Mouse (Mus musculus): Measurements from ENCODE around the gene Gm10382. TPM values are rescaled to one million over a fixed set of nuclear protein-coding genes. Genes with fewer than 3 reads are reported as not detected.
A peak's percentile ranks its signal among the peaks of the same experiment; 100 is the strongest.

Gene Gm10382
- polyA plus RNA-seq, 1 experiment: 0.15 TPM

- H3K36me3 ChIP-seq (ENCODE audit: control insufficient read depth, insufficient read depth, low read length): no peaks in the 10 kb centered on the region
- no peak overlapping the region for H3K4me3 ChIP-seq (ENCODE audit: low read depth, low read length)
- no peak overlapping the region for H3K27ac ChIP-seq (ENCODE audit: insufficient read depth, low read depth, low read length)
- WGBS: 38% methylated on average over 8 of the region's 8 CpGs
- TF ChIP-seq CTCF (IDR thresholded peaks at IDR 0.05; ENCODE audit: extremely low read depth, insufficient read length, insufficient replicate concordance, low read depth, low read length) (peak; percentile 72; the same call in 1 of the 2 replicates), POLR2A (IDR thresholded peaks at IDR 0.05; ENCODE audit: low read depth, low read length) (no peak)
- H3K27me3 ChIP-seq (ENCODE audit: control insufficient read depth, insufficient read depth, low read length): peaks cover 3% of the 10 kb centered on the region; the same call in 1 of the 2 replicates
- H3K4me1 ChIP-seq (ENCODE audit: control insufficient read depth, insufficient read depth, insufficient read length, low read length): peaks cover 9% of the 10 kb centered on the region; the same call in 1 of the 2 replicates
Measured at GRCm38 (mm10) chr5:125348487-125348886, 40.6 kb upstream of the Gm10382 start.

- WGBS: 81% methylated on average over 3 of the region's 3 CpGs
- Histone ChIP-seq H3K27me3 (ENCODE audit: control insufficient read depth, insufficient read depth, low read length) (0 out of 2 replicates have a peak, but pooled peaks cover 3% of the 10 kb centered on the region), H3K4me3 (ENCODE audit: low read depth, low read length) (no peak overlapping the region), H3K4me1 (ENCODE audit: control insufficient read depth, insufficient read depth, insufficient read length, low read length) (peaks cover 9% of the 10 kb centered on the region; the same call in 1 of the 2 replicates), H3K36me3 (ENCODE audit: control insufficient read depth, insufficient read depth, low read length) (no peaks in the 10 kb centered on the region), H3K27ac (ENCODE audit: insufficient read depth, low read depth, low read length) (no peak overlapping the region)
- TF ChIP-seq POLR2A (IDR thresholded peaks at IDR 0.05; ENCODE audit: low read depth, low read length) (no peak), CTCF (IDR thresholded peaks at IDR 0.05; ENCODE audit: extremely low read depth, insufficient read length, insufficient replicate concordance, low read depth, low read length) (no peak)
Measured at GRCm38 (mm10) chr5:125349391-125349790, 39.7 kb upstream of the Gm10382 start.

GRCm38 (mm10) chr5:125351057-125351456 lies 38.1 kb upstream of the Gm10382 start:
- Histone ChIP-seq H3K4me1 (ENCODE audit: control insufficient read depth, insufficient read depth, insufficient read length, low read length) (peaks cover 9% of the 10 kb centered on the region; the same call in 1 of the 2 replicates), H3K27ac (ENCODE audit: insufficient read depth, low read depth, low read length) (no peak overlapping the region), H3K27me3 (ENCODE audit: control insufficient read depth, insufficient read depth, low read length) (0 out of 2 replicates have a peak, but pooled peaks cover 3% of the 10 kb centered on the region), H3K36me3 (ENCODE audit: control insufficient read depth, insufficient read depth, low read length) (no peaks in the 10 kb centered on the region), H3K4me3 (ENCODE audit: low read depth, low read length) (no peak overlapping the region)
- 82% methylated on average over 8 of the region's 8 CpGs for WGBS
- no peak for TF ChIP-seq CTCF (IDR thresholded peaks at IDR 0.05; ENCODE audit: extremely low read depth, insufficient read length, insufficient replicate concordance, low read depth, low read length)
- TF ChIP-seq POLR2A (IDR thresholded peaks at IDR 0.05; ENCODE audit: low read depth, low read length): no peak

- WGBS: 81% methylated on average over 5 of the region's 5 CpGs
- Histone ChIP-seq H3K4me1 (ENCODE audit: control insufficient read depth, insufficient read depth, insufficient read length, low read length) (peaks cover 9% of the 10 kb centered on the region; the same call in 1 of the 2 replicates), H3K4me3 (ENCODE audit: low read depth, low read length) (no peak overlapping the region), H3K27ac (ENCODE audit: insufficient read depth, low read depth, low read length) (no peak overlapping the region), H3K36me3 (ENCODE audit: control insufficient read depth, insufficient read depth, low read length) (no peaks in the 10 kb centered on the region), H3K27me3 (ENCODE audit: control insufficient read depth, insufficient read depth, low read length) (0 out of 2 replicates have a peak, but pooled peaks cover 2% of the 10 kb centered on the region)
- TF ChIP-seq POLR2A (IDR thresholded peaks at IDR 0.05; ENCODE audit: low read depth, low read length) (no peak), CTCF (IDR thresholded peaks at IDR 0.05; ENCODE audit: extremely low read depth, insufficient read length, insufficient replicate concordance, low read depth, low read length) (no peak)
Measured at GRCm38 (mm10) chr5:125351939-125352338, 37.2 kb upstream of the Gm10382 start.

- no peaks in the 10 kb centered on the region for H3K27me3 ChIP-seq (ENCODE audit: control insufficient read depth, insufficient read depth, low read length)
- no peaks in the 10 kb centered on the region for H3K36me3 ChIP-seq (ENCODE audit: control insufficient read depth, insufficient read depth, low read length)
- 92% methylated on average over 5 of the region's 5 CpGs for WGBS
- H3K4me3 ChIP-seq (ENCODE audit: low read depth, low read length): no peak overlapping the region
- peaks cover 9% of the 10 kb centered on the region; the same call in 1 of the 2 replicates for H3K4me1 ChIP-seq (ENCODE audit: control insufficient read depth, insufficient read depth, insufficient read length, low read length)
- H3K27ac ChIP-seq (ENCODE audit: insufficient read depth, low read depth, low read length): no peak overlapping the region
- TF ChIP-seq POLR2A (IDR thresholded peaks at IDR 0.05; ENCODE audit: low read depth, low read length) (no peak), CTCF (IDR thresholded peaks at IDR 0.05; ENCODE audit: extremely low read depth, insufficient read length, insufficient replicate concordance, low read depth, low read length) (no peak)
Measured at GRCm38 (mm10) chr5:125352781-125353294, 36.3 kb upstream of the Gm10382 start.

GRCm38 (mm10) chr5:125354885-125355492 lies 34.1 kb upstream of the Gm10382 start:
- no peak overlapping the region for H3K4me3 ChIP-seq (ENCODE audit: low read depth, low read length)
- TF ChIP-seq CTCF (IDR thresholded peaks at IDR 0.05; ENCODE audit: extremely low read depth, insufficient read length, insufficient replicate concordance, low read depth, low read length) (no peak), POLR2A (IDR thresholded peaks at IDR 0.05; ENCODE audit: low read depth, low read length) (no peak)
- H3K36me3 ChIP-seq (ENCODE audit: control insufficient read depth, insufficient read depth, low read length): no peaks in the 10 kb centered on the region
- no peaks in the 10 kb centered on the region for H3K4me1 ChIP-seq (ENCODE audit: control insufficient read depth, insufficient read depth, insufficient read length, low read length)
- no peak overlapping the region for H3K27ac ChIP-seq (ENCODE audit: insufficient read depth, low read depth, low read length)
- 63% methylated on average over 7 of the region's 7 CpGs for WGBS
- no peaks in the 10 kb centered on the region for H3K27me3 ChIP-seq (ENCODE audit: control insufficient read depth, insufficient read depth, low read length)

GRCm38 (mm10) chr5:125355650-125356049 lies 33.5 kb upstream of the Gm10382 start:
- Histone ChIP-seq H3K36me3 (ENCODE audit: control insufficient read depth, insufficient read depth, low read length) (no peaks in the 10 kb centered on the region), H3K27ac (ENCODE audit: insufficient read depth, low read depth, low read length) (no peak overlapping the region), H3K4me3 (ENCODE audit: low read depth, low read length) (no peak overlapping the region), H3K27me3 (ENCODE audit: control insufficient read depth, insufficient read depth, low read length) (no peaks in the 10 kb centered on the region), H3K4me1 (ENCODE audit: control insufficient read depth, insufficient read depth, insufficient read length, low read length) (peaks cover under 1% of the 10 kb centered on the region; the same call in 1 of the 2 replicates)
- WGBS: 31% methylated on average over 7 of the region's 7 CpGs
- TF ChIP-seq POLR2A (IDR thresholded peaks at IDR 0.05; ENCODE audit: low read depth, low read length) (no peak), CTCF (IDR thresholded peaks at IDR 0.05; ENCODE audit: extremely low read depth, insufficient read length, insufficient replicate concordance, low read depth, low read length) (no peak)
